Mouse (Mus musculus) neural tube, embryonic 10.5 days (tissue): ENCODE results near the gene Nipal1.

ENCODE experiments used
- DNase-seq: peaks from one replicate; pipeline ENCODE4 v3.0.0-alpha.2; 2017; ENCODE audit warnings: low spot score; ENCODE audit errors: extremely low spot score

The Nipal1 gene

DNA sequence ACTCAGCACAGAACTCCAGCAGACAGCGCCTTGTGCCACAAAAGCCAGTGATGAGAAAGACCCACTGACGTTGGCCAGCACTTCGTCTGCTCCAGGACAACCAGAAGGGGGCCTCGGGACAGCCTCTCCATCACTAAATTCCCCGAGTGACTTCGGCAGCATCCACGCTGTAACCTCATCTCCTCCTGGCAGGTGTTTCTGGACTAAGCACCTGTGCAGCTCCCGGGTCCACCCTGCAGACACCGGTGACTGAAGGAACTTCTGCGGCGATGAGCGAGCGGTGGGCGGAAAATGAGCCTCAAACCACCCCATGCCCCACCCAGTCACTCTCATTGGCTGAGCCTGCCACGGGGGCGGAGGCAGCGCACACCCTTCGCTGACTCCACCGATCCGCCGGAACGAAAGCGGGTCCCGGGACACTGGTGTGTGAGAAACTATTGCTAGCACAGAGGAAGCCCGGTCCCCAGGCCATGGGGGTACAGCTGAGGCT is at the start of gene Nipal1:
TSS of gene Nipal1 (plus strand) at position 378 of the 490 bp plus-strand sequence.
- peak; percentile 83 for DNase-seq

GRCm38 (mm10) chr5:72601006-72601405 is 46.6 kb upstream of the Nipal1 start:
- peak; percentile 40 for DNase-seq

- DNase-seq, result no peak
Measured at GRCm38 (mm10) chr5:72603138-72603537, 44.5 kb upstream of the Nipal1 start.

DNA sequence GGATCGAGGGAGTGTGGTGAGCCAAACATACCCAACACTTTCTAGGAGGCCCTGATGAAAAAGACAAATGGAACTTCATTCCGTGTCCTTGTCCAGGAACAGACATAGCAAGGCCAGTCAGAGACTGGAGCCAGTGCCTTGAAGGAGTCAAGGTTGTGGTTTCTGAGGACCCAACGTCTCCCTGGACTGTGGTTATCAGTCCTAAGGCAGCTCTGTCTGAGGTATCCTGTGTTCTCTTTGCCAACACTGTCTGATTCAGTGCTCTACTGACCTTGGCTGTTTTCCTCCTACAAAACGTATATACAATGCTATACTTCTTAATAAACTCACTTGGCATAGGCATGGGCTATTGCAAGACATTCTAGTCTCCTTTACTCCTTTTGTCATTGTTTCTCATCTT is 30.2 kb upstream of the Nipal1 start:
- DNase-seq, result no peak

DNA sequence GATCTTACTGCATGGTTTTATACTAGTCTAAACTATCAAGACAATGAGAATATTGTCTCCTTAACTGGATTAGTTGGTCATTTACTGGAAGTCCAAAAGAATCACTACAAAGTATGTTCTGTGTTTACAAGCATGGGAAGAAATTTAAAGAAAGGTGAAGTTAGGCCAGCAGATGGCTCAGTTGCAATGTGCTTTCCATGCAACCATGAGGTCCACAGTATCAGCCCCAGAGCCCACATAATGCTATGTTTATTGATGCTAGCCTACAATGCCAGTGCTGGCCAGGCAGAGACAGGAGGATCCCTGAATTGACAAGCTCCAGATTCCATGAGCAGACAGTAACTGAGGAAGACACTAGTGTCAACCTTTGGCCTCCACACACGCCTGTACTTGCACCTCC is 26.6 kb upstream of the Nipal1 start:
- DNase-seq, result no peak

- no peak for DNase-seq
Measured at GRCm38 (mm10) chr5:72630026-72630425, 17.6 kb upstream of the Nipal1 start.

- DNase-seq, result no peak
Measured at GRCm38 (mm10) chr5:72634791-72635271, 12.8 kb upstream of the Nipal1 start.

- DNase-seq, result no peak
Measured at GRCm38 (mm10) chr5:72636122-72636521, 11.5 kb upstream of the Nipal1 start.

- DNase-seq, result no peak
Measured at GRCm38 (mm10) chr5:72636576-72636975, 11.0 kb upstream of the Nipal1 start.

- DNase-seq, result no peak
Measured at GRCm38 (mm10) chr5:72640072-72640471, 7.5 kb upstream of the Nipal1 start.

GRCm38 (mm10) chr5:72643655-72644054 is 3.9 kb upstream of the Nipal1 start:
- no peak for DNase-seq

DNA sequence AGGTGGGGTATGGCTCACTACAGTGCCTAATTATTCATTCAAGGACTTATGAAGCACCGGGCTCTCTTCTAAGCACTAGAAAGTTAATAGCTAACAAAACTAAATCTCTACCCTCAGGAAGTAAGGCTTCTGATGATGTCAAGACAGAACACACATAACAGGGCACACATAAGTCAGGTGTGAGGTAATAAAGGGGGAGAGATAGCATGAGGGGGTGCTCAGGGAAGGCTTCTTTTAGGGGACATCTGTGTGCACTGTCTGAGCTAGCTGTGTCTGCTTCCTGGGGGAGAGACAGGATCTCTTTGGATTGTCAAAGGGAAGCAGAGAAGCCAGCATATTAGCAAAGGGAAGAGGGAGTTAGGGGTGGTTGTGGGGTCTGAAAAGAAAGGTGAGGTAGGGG is 3.4 kb upstream of the Nipal1 start, which contains the start of gene Cnga1:
TSS of gene Cnga1 (minus strand) at position 101 of the 400 bp plus-strand sequence.
- no peak for DNase-seq

- no peak for DNase-seq
Measured at GRCm38 (mm10) chr5:72646131-72646530, 1.5 kb upstream of the Nipal1 start.

- no peak for DNase-seq
Measured at GRCm38 (mm10) chr5:72646996-72647395, 599 bp upstream of the Nipal1 start.

DNA sequence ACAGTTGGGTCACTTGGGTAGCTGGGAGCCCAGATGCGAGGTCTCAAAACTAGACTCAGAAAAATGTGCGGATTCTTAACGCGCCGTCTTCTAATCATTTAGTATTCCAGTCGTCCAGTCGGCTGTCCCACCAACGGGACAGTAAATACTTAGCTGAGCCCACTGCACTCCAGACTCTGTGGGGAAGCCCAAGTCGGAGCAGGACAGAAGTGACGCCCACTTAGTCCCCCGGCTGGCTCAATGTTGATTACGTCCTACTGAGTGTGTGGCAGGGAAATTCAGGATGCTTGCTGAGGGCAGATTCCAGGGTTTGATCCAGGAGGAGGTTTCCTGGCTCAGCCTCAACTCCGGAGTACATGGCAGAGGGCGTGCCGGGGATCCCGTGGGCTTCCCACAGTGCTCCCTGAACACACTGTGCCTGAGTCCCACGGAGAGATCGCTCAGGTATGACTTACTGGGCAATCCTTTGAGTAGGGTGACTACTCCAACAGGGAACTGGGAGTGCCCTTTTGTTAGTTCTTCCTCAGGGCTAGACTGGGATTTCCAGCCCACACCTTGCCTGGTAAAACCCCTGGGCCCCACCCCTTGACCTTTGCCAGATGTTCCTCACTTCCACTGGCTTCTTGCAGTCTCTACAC is 482 bp downstream of the Nipal1 start:
- peak; percentile 30 for DNase-seq

DNA sequence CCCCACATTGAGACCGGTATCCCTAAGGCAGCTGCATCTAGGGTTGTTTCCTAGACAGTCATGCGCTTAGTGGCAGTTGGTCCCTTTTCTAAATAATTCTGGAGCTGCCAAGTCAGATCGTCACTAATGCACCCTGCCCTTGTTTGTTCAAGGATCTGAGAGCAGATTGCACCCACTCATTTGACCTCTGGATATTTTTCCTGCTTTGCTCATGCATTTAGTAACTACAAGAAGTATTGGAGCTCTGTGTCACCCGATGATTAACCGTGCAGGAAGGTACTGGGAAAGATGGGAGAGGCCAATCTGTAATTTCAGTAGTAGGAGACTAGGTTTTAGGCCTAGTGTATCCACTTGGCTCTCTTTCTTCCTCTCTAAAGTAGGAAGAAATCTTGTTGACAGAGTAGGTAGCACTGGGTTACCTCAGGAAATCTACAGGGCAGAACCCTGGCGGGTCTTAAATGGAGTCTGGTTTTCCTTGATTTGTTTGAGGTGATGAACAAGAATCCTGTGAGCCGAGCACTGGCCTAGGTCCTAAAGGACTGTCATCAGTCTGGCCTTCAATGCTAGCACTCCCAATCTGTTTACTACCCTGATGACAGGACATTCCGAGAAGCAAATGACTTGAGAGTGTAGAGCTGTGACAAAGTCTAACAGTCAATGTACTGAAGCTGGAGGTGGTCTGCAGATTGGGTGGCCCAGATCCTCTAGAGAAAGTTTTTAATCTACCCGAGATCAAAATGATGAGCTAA is 1.6 kb downstream of the Nipal1 start:
- no peak for DNase-seq

DNA sequence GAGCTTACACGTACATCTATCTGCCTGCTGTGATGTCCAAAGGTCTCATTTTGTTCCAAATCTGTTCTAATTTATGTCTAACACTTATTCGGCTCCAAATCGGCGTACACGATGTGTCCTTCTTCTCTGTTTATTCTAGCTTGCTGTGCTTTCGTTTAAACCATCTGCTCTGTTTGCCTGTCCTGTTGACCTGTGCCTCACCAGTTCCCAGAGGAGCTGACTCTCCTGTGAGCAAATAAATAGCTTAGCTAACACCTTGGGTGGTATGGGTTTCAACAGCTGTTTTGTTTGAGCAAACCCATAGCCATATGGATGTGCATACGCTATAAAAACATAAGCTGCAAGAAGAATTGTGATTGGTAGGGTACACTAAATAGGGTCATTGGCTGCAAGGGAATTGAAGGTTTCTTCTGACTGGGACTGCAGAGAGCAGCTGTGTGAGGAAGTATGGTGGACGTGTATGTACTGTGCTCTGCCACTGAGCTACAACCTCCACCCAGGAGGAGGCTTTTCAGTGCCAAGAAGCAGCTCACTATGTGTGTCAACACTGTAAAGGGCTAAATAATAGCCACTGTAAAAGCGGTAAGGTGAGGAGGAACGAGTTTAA is 5.6 kb downstream of the Nipal1 start:
- DNase-seq, result no peak

GRCm38 (mm10) chr5:72656270-72656791 is 8.7 kb downstream of the Nipal1 start:
- no peak for DNase-seq

DNA sequence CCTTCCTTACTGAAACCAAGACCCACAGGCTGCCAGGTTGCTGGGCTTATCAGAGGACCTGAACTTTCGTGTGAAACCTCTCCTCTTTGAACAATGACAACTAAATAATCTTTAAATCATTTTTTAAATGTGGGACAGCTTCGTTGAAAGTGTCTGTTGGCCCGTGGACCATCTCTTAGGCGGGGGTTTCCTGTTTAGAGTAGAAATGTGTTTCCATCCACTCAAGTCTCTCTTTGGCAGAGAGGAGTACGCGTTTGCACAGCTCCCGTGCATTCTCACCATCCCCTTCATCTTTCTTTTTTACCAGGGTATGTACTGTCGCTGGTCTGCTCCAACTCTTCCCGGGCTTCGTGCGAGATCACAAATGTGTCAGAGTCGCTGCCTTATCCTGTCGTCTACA is 10.8 kb downstream of the Nipal1 start:
- no peak for DNase-seq

- no peak for DNase-seq
Measured at GRCm38 (mm10) chr5:72661051-72661781, 13.6 kb downstream of the Nipal1 start.

DNA sequence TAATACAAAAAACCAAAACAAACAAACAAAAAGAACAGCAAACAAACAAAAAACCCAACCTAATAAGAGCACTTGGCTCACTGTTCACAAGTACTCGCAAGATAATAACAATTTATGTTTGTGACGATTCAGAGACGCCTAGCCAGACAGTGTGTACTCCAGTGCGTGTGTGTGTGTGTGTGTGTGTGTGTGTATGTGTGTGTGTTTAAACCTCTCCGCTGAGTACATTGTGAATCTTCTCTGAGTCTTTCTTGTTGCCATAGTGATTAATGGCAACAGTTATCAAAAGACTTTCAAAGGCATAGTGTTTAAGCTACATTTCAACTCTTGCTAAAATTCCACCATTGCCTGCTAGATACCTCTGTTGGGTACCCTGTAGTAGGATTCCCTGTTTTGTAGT is 16.5 kb downstream of the Nipal1 start:
- DNase-seq, result no peak
